Mouse (Mus musculus): ENCODE results near the gene A930004D18Rik.

- TF ChIP-seq CTCF (IDR thresholded peaks at IDR 0.05; ENCODE audit: borderline replicate concordance, extremely low read depth, insufficient read depth, insufficient read length) = no peak
- TF ChIP-seq POLR2A (IDR thresholded peaks at IDR 0.05; ENCODE audit: borderline replicate concordance, extremely low read depth, insufficient read depth, insufficient read length, poor library complexity, severe bottlenecking) = no peak
Measured at GRCm38 (mm10) chr2:18058146-18058708, 20.7 kb upstream of the A930004D18Rik start.

All from brain, embryonic 14.5 days (tissue).